Comparison of ENCODE assay signal across 8 mouse cellular contexts in the genomic region with DNA sequence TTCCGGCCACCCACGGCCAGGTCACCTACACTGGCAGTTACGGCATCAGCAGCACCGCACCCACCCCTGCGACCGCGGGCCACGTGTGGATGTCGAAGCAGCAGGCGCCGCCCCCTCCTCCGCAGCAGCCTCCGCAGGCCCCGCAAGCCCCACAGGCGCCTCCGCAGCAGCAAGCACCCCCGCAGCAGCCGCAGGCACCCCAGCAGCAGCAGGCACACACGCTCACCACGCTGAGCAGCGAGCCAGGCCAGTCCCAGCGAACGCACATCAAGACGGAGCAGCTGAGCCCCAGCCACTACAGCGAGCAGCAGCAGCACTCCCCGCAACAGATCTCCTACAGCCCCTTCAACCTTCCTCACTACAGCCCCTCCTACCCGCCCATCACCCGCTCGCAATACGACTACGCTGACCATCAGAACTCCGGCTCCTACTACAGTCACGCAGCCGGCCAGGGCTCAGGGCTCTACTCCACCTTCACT. TPM values are rescaled to one million over a fixed set of nuclear protein-coding genes. Genes with fewer than 3 reads are reported as not detected.
DNase-seq lines count a peak whose midpoint lies in the region; ATAC-seq and TF ChIP-seq lines count a peak whose summit lies in the region.

No protein-coding gene starts in this region.

- peaks cover 79% of the 10 kb centered on the region for H3K27me3 ChIP-seq in heart, postnatal 0 days (ENCODE audit: control insufficient read depth, insufficient read depth, low read length)

- H3K4me3 ChIP-seq in heart, postnatal 0 days (ENCODE audit: low read depth, low read length), result peak overlapping the region; percentile 59

- H3K9ac ChIP-seq in heart, postnatal 0 days (replicated peaks; ENCODE audit: low read depth, low read length), result no peak overlapping the region; the same call in 1 of the 2 replicates

- WGBS in heart, postnatal 0 days, result 5% methylated on average over 33 of the region's 34 CpGs

- no peak for TF ChIP-seq CTCF in heart, postnatal 0 days (IDR thresholded peaks at IDR 0.05; ENCODE audit: low read depth)

- no peaks in the 10 kb centered on the region for H3K9me3 ChIP-seq in heart, postnatal 0 days (replicated peaks; ENCODE audit: control insufficient read depth, low read length)

- no peak overlapping the region for H3K27ac ChIP-seq in heart, postnatal 0 days (ENCODE audit: low read depth)

- H3K4me1 ChIP-seq in heart, postnatal 0 days (ENCODE audit: control insufficient read depth, insufficient read depth), result no peaks in the 10 kb centered on the region

- ATAC-seq in heart, postnatal 0 days (ENCODE audit: insufficient read depth, low read depth), result no peak

- H3K36me3 ChIP-seq in heart, postnatal 0 days (replicated peaks; ENCODE audit: control insufficient read depth, insufficient read depth, low read length), result no peaks in the 10 kb centered on the region

- peak; percentile 21 for DNase-seq in kidney, postnatal 10 days
- no peak for DNase-seq in kidney, postnatal 25 days
- peak; percentile 68 for DNase-seq in embryo, embryonic 10.5 days (ENCODE audit: low spot score)
- DNase-seq in heart, postnatal 0 days (ENCODE audit: low spot score), result no peak
- peak; percentile 12 for DNase-seq in liver
- peak; percentile 63 for DNase-seq in retina, embryonic 14.5 days (ENCODE audit: low spot score)
- DNase-seq in urinary bladder, postnatal 14 days (ENCODE audit: low spot score), result no peak
- DNase-seq in urinary bladder, adult 18-20 months (ENCODE audit: low spot score in 2 of 2), result no peak

- peak overlapping the region; percentile 66 for H3K4me2 ChIP-seq in heart, postnatal 0 days (ENCODE audit: low read depth, low read length)

- TF ChIP-seq EP300 in heart, postnatal 0 days (IDR thresholded peaks at IDR 0.05; ENCODE audit: low read depth), result no peak

RNA-seq across cellular contexts. Expression of gene Sox9, which starts 2.9 kb away (rescaled TPM):
- 0.50 and 3.4 TPM in 2 replicates for total RNA-seq in heart, postnatal 0 days (2014; rRNA removed; ENCODE audit: low replicate concordance)
- 9.5 and 10.5 TPM in 2 replicates for polyA plus RNA-seq in heart, postnatal 0 days (2015; fragmentation: Nextera tagmentation; extraction: Ambion mirVana)

Comparison
In these comparisons a context has a peak if more than half of its experiments do, and no peak if none do; other contexts are left out.
1. DNase-seq: peak in kidney, postnatal 10 days (single experiment), embryo, embryonic 10.5 days (single experiment), liver (single experiment) and retina, embryonic 14.5 days (single experiment); none in kidney, postnatal 25 days (0 of 2), heart, postnatal 0 days (single experiment), urinary bladder, postnatal 14 days (single experiment) and urinary bladder, adult 18-20 months (0 of 2).